Mouse (Mus musculus) forelimb bud, embryonic 11.5 days (tissue): ENCODE data around the gene Arpc2.
"Not testable (repeated sequence)": the region's sequence is repeated elsewhere in the genome, so short reads cannot be mapped to it uniquely, and the experiment has no call there.

ENCODE experiments used
- DNase-seq: peaks from one replicate; pipeline ENCODE4 v3.0.0-alpha.2; 2012; ENCODE audit warnings: low read depth, low spot score

The Arpc2 gene

GRCm38 (mm10) chr1:74282896-74283625, 47.2 kb downstream of the Arpc2 start:
- no peak for DNase-seq

DNA sequence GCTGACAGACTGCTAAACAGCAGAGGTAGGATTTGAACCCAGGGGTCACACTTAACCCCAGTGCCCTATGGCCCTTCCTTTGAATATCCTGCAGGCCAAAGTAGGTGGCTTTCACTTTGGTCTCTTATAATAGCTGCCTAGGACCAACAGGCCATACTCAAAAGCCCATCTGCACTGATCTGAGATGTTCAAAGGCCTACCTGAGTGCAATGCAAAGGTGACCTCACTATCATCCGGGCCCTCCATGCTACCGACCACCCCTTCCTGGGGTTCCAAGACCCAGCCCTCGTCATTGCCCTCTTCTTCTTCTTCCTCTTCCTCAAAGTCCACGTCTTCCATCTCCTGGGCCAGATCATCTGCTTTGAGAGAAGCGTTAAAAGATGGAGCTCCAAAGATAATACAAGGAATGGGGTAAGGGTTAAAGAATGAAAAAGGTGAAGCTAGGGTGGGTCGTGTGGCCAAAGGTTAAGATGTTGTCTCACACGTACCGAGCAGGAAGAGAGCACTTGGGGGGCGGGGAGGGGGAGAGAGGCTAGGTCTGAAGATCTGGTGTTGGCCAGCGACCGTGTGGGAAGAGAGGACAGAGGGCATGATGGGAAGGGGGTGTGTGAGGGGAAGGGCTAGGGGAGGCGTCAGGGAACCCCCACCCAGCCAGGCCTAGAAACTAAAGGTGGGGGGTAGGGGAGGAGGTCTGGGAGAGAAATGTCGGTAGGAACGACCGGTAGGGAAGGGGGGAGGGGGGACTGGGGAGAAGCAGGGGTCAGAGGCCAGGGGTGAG, 48.0 kb downstream of the Arpc2 start:
- no peak for DNase-seq

GRCm38 (mm10) chr1:74284543-74285160, 48.8 kb downstream of the Arpc2 start, which contains the start of the genes Aamp and Pnkd:
Aamp (minus strand) TSS chr1:74284738.
Pnkd (plus strand) TSS chr1:74284930.
- peak; percentile 100 for DNase-seq

DNA sequence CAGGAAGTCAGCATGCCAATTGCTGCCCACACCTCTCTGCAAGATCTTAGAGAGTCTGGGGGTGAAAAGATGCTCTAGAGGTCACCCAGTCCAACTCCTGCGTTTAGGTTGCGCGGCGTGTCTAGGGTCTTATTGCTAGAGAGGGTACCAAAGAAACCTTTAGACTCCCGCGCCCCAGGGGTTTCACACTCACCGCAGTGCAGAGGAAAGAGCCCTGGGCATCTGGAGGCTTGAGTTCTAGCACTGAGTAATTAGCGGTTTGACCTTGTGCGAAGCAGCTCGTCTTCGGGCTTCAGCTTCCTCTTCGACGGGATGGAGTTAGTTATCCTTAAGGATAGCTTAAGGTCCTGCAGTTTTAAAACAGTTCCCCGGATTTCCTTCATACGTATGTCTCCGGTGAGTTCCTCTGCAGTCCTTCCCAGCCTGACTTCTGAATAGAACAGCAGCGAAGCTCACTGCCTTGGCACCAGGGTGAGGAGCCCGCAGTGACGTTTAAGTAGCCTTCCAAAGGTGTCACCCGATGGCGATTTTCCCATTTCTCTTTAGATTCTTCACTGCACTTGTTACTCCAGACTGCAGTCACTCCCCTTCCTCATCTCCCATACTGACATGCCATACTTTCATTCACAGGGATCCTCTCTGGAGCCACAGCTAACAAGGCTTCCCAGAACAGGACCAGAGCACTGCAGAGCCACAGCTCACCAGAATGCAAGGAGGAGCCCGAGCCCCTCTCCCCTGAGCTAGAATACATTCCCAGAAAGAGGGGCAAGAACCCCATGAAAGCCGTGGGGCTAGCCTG, 49.5 kb downstream of the Arpc2 start:
- DNase-seq: no peak

GRCm38 (mm10) chr1:74286869-74287607, 51.2 kb downstream of the Arpc2 start:
- DNase-seq: not testable (repeated sequence)

- no peak for DNase-seq
Measured at GRCm38 (mm10) chr1:74288327-74288726, 52.4 kb downstream of the Arpc2 start.

DNA sequence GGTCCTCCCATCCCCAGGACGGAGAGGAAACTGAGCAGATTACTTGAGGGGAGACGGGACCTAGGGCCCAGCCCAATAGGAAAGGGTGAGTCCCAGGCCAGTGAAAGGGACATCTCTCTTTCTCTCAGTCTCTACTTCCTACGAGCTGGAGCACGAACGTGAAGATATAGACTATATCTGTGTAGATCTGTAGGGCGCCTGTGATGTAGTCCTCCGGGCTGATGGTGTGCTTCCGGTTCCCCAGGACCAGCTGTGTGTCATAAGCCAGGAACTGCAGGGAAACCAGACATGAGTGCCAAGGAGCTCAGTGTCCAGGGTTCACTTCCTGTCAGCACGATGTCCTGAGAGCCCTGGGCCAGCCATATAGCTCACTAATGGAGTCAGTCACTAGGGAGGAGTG, 53.4 kb downstream of the Arpc2 start:
- DNase-seq: no peak

DNA sequence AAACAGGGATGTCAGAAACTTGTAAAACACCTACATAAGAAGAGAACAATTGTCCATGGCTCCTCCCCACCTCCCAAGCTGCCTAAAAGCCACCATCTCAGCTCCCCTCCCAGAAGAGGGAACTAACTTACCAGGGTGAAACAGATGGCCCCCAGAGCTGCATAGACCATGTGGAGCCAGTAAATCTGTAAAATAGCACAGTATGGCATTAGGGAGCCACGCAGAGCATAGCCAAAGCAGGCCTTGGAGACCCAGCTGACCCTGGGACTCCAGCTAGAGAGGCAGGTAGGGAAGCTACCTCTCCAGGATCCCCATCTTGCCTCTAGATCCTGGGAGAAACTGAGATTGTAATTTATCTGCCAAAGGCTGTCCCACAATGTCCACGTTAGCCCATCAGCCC, 53.9 kb downstream of the Arpc2 start:
- DNase-seq: no peak

GRCm38 (mm10) chr1:74290141-74290540, 54.3 kb downstream of the Arpc2 start:
- DNase-seq: no peak

DNA sequence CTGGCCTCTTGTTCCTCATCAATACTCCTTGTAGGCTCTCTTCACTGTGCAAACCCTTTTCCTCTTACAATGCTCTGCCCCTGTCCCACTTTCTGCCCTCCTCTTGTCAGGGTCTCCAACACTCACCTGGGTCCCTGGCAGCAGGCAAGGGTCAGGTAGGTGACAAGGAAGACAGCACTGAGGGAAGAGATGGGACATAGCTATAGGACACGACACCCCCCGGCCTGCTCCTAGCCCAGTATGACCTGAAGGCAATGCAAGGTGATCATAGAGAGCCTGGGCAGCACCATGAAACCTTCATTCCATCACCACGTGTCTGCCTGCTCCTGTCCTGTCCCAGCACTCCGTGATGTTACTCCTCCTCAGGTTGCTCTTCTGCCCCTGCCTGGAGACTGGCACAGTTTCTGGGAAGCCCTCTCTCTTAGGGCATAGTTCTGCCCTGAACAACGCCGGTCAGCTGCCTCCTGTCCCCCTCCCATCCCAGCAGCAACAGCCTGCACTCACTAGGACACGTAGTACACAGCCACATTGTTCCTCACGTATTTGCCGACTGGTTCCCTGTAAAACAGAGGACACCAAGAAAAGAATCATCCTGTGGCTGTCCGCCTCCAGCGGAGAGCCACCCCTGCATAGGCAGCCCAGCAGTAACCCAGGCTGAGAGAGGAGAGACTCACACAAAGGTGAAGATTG, 56.6 kb downstream of the Arpc2 start:
- no peak for DNase-seq

- no peak for DNase-seq
Measured at GRCm38 (mm10) chr1:74293306-74293960, 57.5 kb downstream of the Arpc2 start.

GRCm38 (mm10) chr1:74294090-74294643, 58.3 kb downstream of the Arpc2 start:
- no peak for DNase-seq

GRCm38 (mm10) chr1:74294733-74295455, 59.0 kb downstream of the Arpc2 start:
- no peak for DNase-seq

GRCm38 (mm10) chr1:74295456-74296171, 59.7 kb downstream of the Arpc2 start:
- DNase-seq: no peak

DNA sequence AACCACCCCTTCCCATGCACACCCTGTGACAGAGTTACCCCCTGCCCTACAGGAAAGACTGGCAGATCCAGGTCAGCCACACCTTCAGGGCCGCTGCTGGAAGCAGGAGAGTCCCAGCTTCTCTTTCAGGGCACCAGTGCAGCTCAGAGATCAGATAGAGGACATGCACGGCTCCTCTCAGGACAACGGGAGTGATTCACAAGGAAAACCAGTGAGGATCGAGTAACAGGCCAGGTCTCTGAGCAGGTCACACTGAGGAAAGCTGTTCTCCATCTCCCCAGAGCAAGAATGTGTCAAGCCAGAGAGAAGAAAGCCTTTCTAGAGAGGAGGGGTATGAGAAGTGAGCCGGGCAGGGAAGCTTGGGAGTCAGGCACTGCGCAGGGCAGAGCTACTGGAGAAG, 60.6 kb downstream of the Arpc2 start:
- no peak for DNase-seq

- DNase-seq: no peak
Measured at GRCm38 (mm10) chr1:74297269-74297668, 61.4 kb downstream of the Arpc2 start.

- no peak for DNase-seq
Measured at GRCm38 (mm10) chr1:74298157-74298750, 62.4 kb downstream of the Arpc2 start.

DNA sequence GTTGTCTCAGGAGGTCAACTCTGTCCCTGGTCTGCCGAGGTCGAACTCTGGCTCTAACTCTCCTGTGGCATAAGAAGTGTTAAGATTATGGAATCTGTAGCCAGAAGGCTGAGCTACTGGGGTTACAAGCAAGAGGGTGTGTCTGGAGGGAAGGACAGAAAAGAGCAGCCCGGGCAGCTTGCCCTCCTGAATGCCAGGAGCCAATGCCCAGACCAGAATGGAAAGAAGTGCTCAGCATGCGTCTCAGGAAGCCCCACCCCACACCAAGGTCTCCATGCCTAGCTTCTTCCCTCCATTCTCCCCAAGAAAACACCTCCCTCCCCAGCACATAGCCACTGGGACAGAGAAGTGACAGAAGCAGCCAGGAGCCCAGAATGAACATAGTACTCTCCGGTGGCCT, 63.1 kb downstream of the Arpc2 start:
- no peak for DNase-seq
